Mouse (Mus musculus) ovary, postnatal 14 days (tissue): ENCODE data around the gene Cyfip1.
A peak's percentile ranks its signal among the peaks of the same experiment; 100 is the strongest.

Experiments used
- DNase-seq: peaks from one replicate; pipeline ENCODE4 v3.0.0; 2022; ENCODE audit warnings: low spot score

The Cyfip1 gene

GRCm38 (mm10) chr7:55841445-55841844 is at the start of gene Cyfip1:
Cyfip1 (plus strand) TSS chr7:55841745.
- no peak for DNase-seq

- DNase-seq, result no peak
These were observed 49.3 kb upstream of the Cyfip1 start for GRCm38 (mm10) chr7:55792280-55792679.

- no peak for DNase-seq
These were observed 48.2 kb upstream of the Cyfip1 start for GRCm38 (mm10) chr7:55793236-55793951.

- DNase-seq, result peak; percentile 92
These were observed 47.5 kb upstream of the Cyfip1 start, which contains the start of gene Tubgcp5 for GRCm38 (mm10) chr7:55793952-55794603. Tubgcp5 (plus strand) TSS chr7:55794154.

GRCm38 (mm10) chr7:55799981-55800380 is 41.6 kb upstream of the Cyfip1 start:
- no peak for DNase-seq

GRCm38 (mm10) chr7:55809967-55810366 is 31.6 kb upstream of the Cyfip1 start:
- DNase-seq, result no peak

- DNase-seq, result no peak
These were observed 17.1 kb upstream of the Cyfip1 start for GRCm38 (mm10) chr7:55824468-55824867.

- DNase-seq, result no peak
These were observed 14.0 kb upstream of the Cyfip1 start for GRCm38 (mm10) chr7:55827551-55827950.

- no peak for DNase-seq
These were observed 4.7 kb upstream of the Cyfip1 start for GRCm38 (mm10) chr7:55836877-55837276.

GRCm38 (mm10) chr7:55841977-55842503 is 495 bp downstream of the Cyfip1 start:
- DNase-seq, result peak; percentile 80

GRCm38 (mm10) chr7:55842504-55843152 is 1.1 kb downstream of the Cyfip1 start:
- peak; percentile 18 for DNase-seq

- no peak for DNase-seq
These were observed 5.2 kb downstream of the Cyfip1 start for GRCm38 (mm10) chr7:55846606-55847312.

GRCm38 (mm10) chr7:55849948-55850571 is 8.5 kb downstream of the Cyfip1 start:
- no peak for DNase-seq

- DNase-seq, result no peak
These were observed 11.2 kb downstream of the Cyfip1 start for GRCm38 (mm10) chr7:55852787-55853186.

- DNase-seq, result no peak
These were observed 14.1 kb downstream of the Cyfip1 start for GRCm38 (mm10) chr7:55855597-55855996.

GRCm38 (mm10) chr7:55856741-55857140 is 15.2 kb downstream of the Cyfip1 start:
- DNase-seq, result no peak

GRCm38 (mm10) chr7:55857729-55858128 is 16.2 kb downstream of the Cyfip1 start:
- no peak for DNase-seq

- no peak for DNase-seq
These were observed 17.4 kb downstream of the Cyfip1 start for GRCm38 (mm10) chr7:55858836-55859517.

GRCm38 (mm10) chr7:55859518-55859872 is 17.9 kb downstream of the Cyfip1 start:
- no peak for DNase-seq

GRCm38 (mm10) chr7:55859956-55860355 is 18.4 kb downstream of the Cyfip1 start:
- DNase-seq, result no peak

- no peak for DNase-seq
These were observed 19.6 kb downstream of the Cyfip1 start for GRCm38 (mm10) chr7:55861175-55861574.
